Mouse (Mus musculus): ENCODE results near the gene Dram2.
"Not testable (repeated sequence)": the region's sequence is repeated elsewhere in the genome, so short reads cannot be mapped to it uniquely, and the experiment has no call there.

Gene Dram2

DNA sequence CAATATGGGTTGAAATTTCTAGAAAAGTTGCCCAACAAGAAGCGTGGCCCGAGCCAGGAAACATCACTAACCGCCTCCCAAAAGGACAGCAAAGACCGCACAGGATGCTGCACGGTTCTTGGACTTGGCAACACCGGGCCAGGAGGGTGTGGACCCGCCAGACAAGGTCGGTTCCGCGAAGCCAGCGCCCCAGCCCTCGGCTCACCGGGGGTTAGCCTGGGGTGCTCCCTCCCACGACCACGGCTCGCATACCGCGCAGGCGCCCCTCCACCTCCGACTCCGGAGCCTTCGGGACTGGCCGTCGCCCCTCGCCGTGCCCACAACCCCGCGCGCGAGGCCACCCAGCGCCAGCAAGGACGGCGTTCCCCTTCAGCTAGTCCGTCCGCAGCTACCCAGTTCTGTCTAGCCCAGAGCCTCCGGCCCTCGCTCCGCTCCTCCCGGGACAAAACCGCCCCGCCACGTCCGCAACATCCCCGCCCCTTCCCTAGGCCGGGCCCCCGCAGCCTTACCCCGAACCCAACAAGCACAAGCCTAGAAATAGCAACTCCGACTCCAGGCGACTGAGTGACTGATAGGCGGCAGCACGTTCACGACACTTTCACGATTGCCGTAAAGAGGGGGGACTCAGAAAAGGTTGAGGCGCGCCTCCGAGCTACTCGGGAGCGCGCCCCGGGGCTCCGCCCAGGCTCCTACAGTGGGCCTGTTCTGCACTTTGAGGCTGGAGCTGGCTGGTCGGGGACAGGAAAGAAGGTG, at the start of gene Dram2, which contains the start of gene Cept1:
Dram2 (plus strand) TSS at position 628 of the 753 bp plus-strand sequence.
Cept1 (minus strand) TSS at position 632 of the 753 bp plus-strand sequence.
- DNase-seq: peak; percentile 92

DNA sequence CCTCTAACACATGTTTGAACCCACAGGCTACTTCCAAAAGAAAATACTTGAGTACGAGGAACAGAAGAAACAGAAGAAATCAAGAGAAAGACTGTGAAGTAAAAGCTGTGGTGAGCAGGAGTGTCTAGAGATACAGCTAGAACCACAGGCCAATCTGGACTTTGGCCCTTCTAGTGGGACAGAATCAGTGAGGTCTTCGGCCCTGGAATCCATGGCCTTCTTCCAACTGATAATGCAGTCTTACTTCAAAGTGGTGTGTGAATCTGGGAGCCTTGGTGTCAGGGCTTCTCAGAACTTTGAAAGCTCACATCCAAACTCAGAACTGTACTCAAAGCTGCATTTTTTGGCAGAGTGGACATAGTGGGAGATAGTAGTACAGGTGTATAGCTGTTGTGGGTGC, 47.1 kb upstream of the Dram2 start:
- DNase-seq: no peak

DNA sequence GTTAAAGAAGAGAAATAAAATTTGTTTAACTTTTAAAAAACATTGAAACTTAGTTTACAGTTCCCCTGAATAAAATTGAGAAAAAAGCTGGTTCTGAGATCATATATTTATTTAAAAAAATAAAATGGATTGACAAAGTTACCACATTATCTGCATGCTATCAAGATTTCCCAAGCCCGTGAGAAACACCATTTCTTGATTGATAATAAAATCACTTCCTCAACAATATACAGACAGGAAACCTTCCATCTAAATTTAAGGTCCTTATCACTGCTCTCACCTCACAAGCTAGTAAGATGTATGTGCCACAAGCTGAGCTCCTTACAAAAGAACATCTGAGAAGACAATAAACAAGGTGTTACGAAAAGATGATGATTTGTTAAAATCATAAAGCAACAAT, 44.7 kb upstream of the Dram2 start:
- no peak for DNase-seq

DNA sequence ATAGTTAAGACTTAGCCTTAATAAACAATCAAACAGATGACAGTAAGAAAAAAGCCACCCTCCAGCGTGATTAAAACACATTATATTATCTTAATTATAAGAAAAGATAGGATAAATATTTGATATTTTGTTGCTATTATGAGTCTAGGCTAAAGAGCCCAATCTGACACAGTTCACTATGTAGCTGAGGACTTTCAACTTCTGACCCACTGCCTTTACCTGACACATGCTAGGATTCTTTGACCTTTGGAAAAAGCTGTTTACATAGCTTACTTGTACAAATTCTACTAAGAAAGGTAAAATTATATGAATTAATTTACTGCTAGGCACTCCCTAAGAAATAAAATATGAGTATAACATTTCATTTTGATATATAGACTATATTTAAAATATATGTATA, 36.9 kb upstream of the Dram2 start:
- DNase-seq: no peak

DNA sequence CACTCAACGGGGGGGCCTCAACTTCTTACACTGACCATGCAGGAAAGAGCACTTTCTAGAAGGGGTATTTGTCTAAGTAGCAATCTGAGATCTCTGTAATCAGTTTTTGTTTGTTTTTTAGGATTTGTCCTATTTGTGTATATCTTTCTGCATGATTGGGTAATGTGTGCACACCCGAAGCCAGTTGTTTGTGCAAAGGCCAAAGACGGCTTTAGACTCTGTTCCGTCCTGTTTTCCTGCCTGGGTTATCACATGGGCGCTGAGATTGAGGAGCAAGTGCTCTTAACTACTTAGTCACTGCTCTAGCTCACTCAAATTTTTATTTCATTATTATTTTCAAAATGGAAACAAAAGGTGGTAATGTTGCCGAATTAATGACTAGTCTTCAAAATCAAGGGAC, 32.6 kb upstream of the Dram2 start:
- DNase-seq: no peak

DNA sequence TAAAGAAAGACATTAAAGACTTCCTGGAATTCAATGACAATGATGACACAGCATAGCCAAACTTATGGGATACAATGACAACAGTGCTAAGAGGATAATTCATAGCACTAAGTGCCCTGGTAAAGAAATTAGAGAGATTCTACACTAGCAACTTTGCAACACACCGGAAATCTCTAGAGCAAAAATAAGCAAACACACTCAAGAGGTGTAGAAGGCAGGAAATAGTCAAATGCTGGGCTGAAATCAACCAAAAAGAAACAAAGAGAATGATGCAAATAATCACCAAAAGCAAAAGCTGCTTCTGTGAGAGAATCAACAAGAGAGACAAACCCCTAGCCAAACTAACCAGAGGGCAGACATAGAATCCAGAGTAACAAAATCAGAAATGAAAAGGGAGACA, 24.9 kb upstream of the Dram2 start:
- no peak for DNase-seq

DNA sequence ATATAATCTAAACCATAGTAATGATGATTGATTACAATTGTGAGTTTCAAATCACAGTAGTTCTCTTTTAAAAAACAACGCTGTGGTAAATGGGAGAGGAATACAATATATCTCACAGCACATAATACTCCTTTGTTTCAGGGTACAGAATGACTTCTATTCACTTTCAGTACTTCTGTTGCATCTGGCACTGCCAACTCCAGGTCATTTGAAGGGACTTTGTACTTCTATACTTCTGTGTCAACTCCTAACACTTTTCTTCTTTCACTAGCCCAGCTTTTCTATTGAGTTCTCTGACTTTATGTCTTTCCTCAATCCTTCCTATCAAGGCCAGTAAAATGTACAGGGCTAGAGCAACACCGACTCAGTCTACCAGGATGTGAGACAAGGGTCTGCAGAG, 21.2 kb upstream of the Dram2 start:
- DNase-seq: no peak

DNA sequence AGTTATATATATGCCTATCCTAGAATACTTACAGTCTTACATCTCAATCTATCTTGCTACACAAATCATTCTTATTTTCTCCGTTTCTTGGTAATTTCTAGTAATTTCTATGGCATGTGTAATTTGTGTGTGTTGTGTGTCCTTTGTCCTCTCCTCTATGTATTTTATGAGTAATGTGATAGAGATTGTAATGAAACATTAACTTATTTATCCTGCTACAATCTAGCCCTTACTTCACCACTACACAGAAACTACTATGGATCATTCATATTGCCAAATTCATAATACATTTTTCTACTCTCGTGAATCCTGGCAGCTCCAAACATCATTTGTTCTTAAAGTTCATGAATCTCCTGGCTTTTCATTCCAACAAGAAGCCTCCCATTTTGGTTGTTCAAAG, 19.6 kb upstream of the Dram2 start:
- no peak for DNase-seq

DNA sequence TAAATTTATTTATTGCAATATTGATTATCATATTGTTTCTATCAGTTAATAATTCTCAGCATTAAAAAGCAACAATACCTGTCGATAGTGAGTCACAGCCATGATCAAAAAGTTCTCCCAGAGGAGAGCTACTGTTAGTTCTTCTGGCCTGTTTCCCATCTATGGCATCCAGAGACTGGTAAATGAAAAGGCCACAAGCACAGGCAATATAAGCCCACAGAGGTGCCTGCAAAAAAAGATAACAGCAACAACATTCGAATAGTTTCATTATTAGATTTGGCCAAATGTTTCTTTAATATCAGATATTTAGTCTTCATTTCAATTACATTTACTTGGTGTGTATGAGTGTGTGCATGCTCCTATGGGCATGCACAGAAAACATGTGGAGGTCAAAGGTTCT, 14.3 kb upstream of the Dram2 start:
- DNase-seq: no peak

DNA sequence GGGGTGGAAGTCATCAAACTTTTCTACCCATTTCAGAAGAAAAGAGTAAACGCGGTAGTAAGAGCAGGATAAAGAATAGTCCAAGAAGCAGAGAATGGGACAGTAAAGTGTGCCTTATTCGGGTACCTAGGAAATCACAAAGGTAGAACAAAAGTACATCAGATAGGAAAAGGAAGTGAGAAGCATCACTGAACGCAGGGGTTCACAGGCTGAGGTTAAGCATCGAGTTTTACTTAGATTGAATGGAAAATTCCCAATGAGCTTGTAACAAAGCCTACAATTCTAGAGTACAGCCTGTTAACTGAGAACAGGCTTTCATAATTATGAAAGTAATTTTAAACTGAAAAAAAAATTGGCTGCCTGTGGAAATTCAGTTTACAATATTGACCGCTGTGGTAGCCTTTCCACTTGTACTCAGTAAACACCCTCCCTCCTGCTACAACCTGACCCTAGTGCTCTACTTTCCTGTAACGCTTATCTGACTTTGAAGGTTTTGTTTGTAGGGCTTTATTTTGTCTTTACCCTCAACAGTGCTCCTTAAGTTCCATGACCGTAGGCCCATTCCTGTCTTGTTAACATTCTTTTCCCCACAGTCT, 2.8 kb upstream of the Dram2 start:
- DNase-seq: no peak

DNA sequence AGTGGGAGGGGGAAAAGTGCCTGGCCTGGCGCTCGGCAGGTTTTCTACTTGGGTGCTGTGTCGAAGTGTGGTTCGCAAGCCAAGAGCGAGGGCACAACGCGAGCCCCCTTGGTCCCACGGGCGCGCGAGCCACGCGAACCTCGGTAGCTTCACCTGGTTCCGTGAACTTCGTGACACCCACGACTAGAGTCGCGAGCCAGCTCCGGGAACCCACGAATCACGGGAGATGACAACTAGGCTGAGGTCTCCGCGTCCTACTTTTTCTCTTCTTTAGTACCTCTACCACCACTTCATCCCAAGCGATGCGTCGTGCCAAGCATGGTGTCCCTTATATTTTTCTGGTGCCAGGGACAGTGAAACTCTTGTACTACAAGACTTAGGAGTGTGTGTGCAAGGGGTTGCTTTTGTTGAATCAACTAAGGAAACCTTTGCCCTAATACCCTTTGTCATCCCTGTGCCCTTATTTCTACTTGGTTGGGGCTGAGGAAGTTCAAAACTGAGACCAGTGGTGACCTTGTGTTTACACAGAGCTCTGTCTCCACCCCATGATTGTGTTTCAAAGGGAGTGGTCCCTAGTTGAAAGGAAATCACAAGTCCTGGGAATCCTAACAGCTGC, 434 bp downstream of the Dram2 start:
- DNase-seq: no peak

DNA sequence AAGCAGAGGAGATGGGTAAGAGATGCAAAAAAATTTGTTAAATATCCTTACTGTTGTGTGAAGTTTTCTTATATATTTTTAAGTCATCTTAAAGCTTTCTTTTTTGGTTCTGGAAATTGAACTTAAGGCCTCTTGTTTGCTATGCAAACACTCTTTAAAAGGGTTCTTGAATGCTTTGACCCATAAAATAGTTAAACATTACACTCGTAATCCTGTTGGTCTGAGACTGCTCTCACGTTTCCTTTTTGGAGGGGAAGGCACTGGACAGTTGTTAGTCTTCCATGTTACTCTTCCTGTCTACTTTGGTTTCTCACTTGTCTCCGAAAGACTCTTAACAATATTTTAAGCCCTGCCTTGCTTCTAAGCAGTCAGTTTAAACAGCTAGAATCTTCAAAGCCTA, 1.4 kb downstream of the Dram2 start:
- no peak for DNase-seq

DNA sequence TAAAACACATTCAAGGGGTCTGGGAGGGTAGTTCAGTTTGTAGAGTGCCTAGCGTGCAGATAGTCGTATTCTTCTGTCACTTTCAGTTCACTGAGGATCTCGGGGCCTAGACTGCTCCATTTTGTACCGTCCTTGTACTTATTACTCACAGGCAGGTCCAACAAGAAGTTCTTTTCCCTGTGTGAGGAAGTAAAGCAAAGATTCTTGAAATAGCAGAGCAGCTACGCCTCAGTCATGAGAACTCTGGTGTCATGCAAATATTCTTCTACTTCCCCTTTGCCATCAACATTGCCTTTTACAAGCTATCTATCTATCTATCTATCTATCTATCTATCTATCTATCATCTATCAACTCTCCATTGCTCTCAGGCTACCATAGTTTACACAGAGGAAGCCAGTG, 5.8 kb downstream of the Dram2 start:
- no peak for DNase-seq

DNA sequence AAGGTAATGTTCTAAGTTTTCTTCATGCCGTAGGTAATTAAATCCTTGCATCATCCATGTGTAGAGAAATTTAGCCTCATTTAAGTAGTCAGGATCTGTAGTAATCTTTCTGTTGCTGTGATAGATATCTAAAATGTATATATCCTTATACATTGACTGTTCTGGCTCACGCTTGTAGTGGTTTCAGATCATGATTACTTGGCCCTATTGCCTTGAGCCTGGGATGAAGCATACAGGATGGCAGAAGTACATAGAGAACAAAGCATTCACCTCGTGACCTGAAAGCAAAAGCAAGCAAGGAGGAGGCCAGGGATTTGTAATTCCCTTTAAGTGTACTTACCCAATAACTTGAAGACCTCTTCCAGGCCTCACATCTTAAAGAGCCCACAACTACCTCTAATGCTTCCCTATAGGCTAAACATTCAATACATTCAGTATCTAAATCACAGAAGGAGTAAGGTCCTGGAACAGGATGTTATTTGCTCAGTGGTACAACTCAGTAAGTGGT, 8.2 kb downstream of the Dram2 start:
- DNase-seq: no peak

DNA sequence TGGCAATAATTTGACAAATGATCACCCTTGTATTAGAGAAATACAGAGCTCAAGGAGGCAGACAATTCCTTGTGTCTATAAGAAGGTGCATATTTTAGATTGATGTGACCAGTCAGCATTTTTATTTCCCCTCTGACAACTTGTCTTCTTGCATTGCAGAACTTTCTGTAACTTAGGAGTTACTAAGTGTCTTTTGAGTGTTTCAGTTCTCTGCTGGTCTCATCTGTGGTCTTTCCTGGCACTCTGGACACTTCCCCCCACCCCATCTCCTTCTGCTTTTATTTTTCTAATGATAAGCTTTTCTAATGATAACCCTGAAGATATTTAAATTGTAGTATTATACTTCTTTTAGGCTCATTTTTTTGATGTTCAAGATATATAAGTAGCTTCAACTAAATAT, 10.7 kb downstream of the Dram2 start:
- no peak for DNase-seq

DNA sequence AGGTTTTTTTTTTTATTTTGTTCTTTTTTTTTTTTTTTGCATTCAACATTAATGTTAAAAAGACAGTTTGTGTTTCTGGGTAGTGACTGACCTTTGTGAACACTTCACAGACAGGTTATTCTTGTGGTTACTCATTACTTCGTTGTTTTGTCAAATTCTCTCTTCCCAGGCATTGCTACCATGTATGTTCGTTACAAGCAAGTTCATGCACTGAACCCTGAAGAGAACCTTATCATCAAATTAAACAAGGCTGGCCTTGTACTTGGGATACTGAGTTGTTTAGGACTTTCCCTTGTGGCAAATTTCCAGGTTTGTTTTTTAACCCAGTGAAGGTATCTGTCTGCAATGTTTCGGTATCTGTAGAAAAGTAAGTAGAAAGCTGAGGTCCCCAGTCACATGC, 18.3 kb downstream of the Dram2 start:
- no peak for DNase-seq

DNA sequence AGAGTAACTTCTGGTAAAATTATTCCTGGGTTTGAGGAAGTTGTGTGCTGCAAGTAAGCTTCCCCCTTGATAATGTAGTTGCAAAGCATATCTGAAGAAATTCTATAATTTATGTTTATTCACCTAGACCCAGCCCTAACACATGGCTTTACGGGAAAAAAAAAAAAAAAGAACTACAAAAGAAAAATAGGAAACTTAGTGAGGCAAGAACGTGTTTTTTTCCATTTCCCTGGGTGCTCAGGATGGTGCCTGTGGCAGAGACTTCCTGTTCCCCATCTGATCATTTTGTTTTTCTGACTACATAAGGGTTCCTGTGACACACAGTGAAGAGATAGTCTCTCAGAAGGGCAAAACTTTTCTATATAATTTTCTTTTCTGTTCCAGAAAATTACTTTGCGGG, 25.6 kb downstream of the Dram2 start:
- no peak for DNase-seq

DNA sequence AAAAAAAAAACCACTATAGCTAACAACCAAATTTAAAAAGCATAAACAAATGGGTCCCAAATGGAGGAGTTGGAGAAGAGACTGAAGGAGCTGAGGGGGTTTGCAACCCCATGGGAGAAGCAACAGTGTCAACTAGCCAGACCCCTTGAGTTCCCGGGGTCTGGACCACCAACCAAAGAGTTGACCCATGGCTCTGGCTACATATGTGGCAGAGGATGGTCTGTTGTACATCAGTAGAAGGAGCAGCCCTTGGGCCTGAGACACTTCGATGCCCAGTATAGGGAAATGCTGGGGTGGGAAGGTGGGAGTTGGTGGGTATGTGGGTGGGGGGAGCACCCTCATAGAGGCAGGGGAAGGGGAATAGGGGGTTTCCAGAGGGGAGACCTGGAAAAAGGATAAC, 31.7 kb downstream of the Dram2 start:
- DNase-seq: no peak

DNA sequence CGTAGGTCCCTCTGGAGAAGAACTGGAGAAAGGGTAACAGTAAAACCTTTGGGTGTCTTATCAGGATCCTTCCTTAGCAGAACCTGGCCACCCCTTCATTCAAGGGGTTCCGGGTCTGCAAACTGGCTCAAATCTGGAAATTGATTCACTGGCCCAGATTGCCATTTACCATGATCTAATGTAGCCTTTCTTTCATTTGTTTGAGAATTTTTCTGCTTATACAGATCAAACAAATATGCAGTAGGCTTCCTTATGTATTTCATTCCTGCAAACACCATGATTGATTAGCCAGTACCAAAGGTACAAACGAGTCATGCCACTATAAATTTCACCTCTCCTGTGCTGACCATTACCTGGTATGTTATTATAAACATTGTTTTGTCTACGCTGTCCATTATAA, 46.0 kb downstream of the Dram2 start:
- not testable (repeated sequence) for DNase-seq

DNA sequence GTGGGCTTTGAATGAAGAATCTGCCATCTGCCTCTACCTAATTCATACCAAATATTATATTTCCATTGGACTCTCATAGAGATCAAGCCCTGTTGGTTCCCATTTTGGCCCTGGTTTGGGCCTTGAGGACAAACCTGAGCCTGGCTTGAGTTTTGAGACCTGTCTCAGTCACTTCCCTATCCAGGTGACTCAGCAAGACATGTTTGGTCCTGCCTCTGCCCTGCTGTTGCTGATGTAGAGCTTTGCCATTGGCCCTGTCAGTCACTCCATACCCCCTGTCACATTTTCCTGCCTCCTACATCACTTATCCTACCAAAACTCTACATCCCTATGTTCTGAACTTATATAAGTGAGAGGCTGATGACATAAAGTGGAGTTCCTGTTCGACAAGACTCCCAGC, 70.5 kb downstream of the Dram2 start:
- no peak for DNase-seq
